Mouse (Mus musculus) liver, embryonic 12.5 days (tissue): ENCODE measurements around the gene Ptpa. TPM values are rescaled to one million over a fixed set of nuclear protein-coding genes. Genes with fewer than 3 reads are reported as not detected.
A peak's percentile ranks its signal among the peaks of the same experiment; 100 is the strongest.

ENCODE experiments used
- ATAC-seq: fragments of 200-750 bp; cut with Nextera tagmentation; 2 replicates; pipeline ENCODE4 v1.8.0; 2017; ENCODE audit warnings: moderate number of reproducible peaks, mild to moderate bottlenecking, moderate library complexity
- H3K27ac ChIP-seq: fragments of 300-500 bp; sonication (generic); 2 replicates; pipeline ENCODE4 v1.5.1; 2016; ENCODE audit warnings: mild to moderate bottlenecking
- H3K27me3 ChIP-seq: fragments of 300-500 bp; sonication (generic); replicated peaks from 2 replicates; pipeline ENCODE4 v1.6.1; 2016; ENCODE audit warnings: mild to moderate bottlenecking, moderate library complexity
- H3K36me3 ChIP-seq: fragments of 300-500 bp; sonication (generic); 2 replicates; pipeline ENCODE4 v1.6.1; 2016; ENCODE audit warnings: mild to moderate bottlenecking, moderate library complexity
- H3K4me1 ChIP-seq: fragments of 300-500 bp; sonication (generic); 2 replicates; pipeline ENCODE4 v1.6.1; 2016
- H3K4me2 ChIP-seq: fragments of 300-500 bp; sonication (generic); 2 replicates; pipeline ENCODE4 v1.6.1; 2016; ENCODE audit warnings: mild to moderate bottlenecking, moderate library complexity
- H3K4me3 ChIP-seq: fragments of 300-500 bp; sonication (generic); 2 replicates; pipeline ENCODE4 v1.5.1; 2016; ENCODE audit warnings: mild to moderate bottlenecking, moderate library complexity
- H3K9ac ChIP-seq: fragments of 300-500 bp; sonication (generic); 2 replicates; pipeline ENCODE4 v1.6.1; 2016; ENCODE audit warnings: mild to moderate bottlenecking, moderate library complexity
- H3K9me3 ChIP-seq: fragments of 300-500 bp; sonication (generic); replicated peaks from 2 replicates; pipeline ENCODE4 v1.6.1; 2016; ENCODE audit warnings: mild to moderate bottlenecking, moderate library complexity
- WGBS: fragments of 180-500 bp; shearing (Covaris S2); methylation state at CpG from one replicate; pipeline ENCODE4 v1.1.7; 2016; ENCODE audit not compliant: insufficient replicate concordance; 5-methylcytosine and 5-hydroxymethylcytosine counted together
- polyA plus RNA-seq: library from polyadenylated mRNA; unstranded; fragments of >200 nt; fragmentation: Nextera tagmentation; extraction: Ambion mirVana; gene quantifications from 2 replicates; pipeline ENCODE4 v1.2.1, GENCODE M21; 2016

Ptpa gene
- polyA plus RNA-seq, 1 experiment from 2014 or later = 173 TPM

- Histone ChIP-seq H3K4me2 (peak overlapping the region; percentile 60; the same call in 1 of the 2 replicates), H3K27me3 (peaks cover 98% of the 10 kb centered on the region), H3K36me3 (no peaks in the 10 kb centered on the region), H3K27ac (no peak overlapping the region), H3K4me3 (no peak overlapping the region), H3K4me1 (peaks cover 21% of the 10 kb centered on the region), H3K9me3 (no peaks in the 10 kb centered on the region), H3K9ac (no peak overlapping the region)
- 20% methylated on average over 8 of the region's 8 CpGs for WGBS
- ATAC-seq = no peak
These were observed 55.2 kb downstream of the Ptpa start for GRCm38 (mm10) chr2:30471051-30471450.

GRCm38 (mm10) chr2:30471795-30472720 is 56.2 kb downstream of the Ptpa start:
- Histone ChIP-seq H3K4me1 (peaks cover 21% of the 10 kb centered on the region), H3K4me3 (peak overlapping the region; percentile 59), H3K27ac (peak overlapping the region; percentile 73), H3K4me2 (peak overlapping the region; percentile 70), H3K9ac (peak overlapping the region; percentile 57), H3K36me3 (no peaks in the 10 kb centered on the region), H3K27me3 (peaks cover 98% of the 10 kb centered on the region), H3K9me3 (no peaks in the 10 kb centered on the region)
- under 1% methylated on average over 46 of the region's 51 CpGs for WGBS
- peak; percentile 26; the same call in 1 of the 2 replicates for ATAC-seq

GRCm38 (mm10) chr2:30472731-30473351 is 57.0 kb downstream of the Ptpa start:
- Histone ChIP-seq H3K9me3 (no peaks in the 10 kb centered on the region), H3K4me1 (peaks cover 21% of the 10 kb centered on the region), H3K4me3 (peak overlapping the region; percentile 59), H3K9ac (peak overlapping the region; percentile 57), H3K4me2 (peak overlapping the region; percentile 70), H3K36me3 (no peaks in the 10 kb centered on the region), H3K27ac (peak overlapping the region; percentile 62), H3K27me3 (peaks cover 97% of the 10 kb centered on the region)
- WGBS = 3% methylated on average over 59 of the region's 60 CpGs
- no peak for ATAC-seq

- Histone ChIP-seq H3K9ac (peak overlapping the region; percentile 57), H3K4me1 (peaks cover 21% of the 10 kb centered on the region), H3K9me3 (no peaks in the 10 kb centered on the region), H3K27ac (peak overlapping the region; percentile 62), H3K4me2 (peak overlapping the region; percentile 70), H3K4me3 (peak overlapping the region; percentile 59), H3K36me3 (no peaks in the 10 kb centered on the region), H3K27me3 (peaks cover 94% of the 10 kb centered on the region)
- WGBS = 2% methylated on average over 66 of the region's 80 CpGs
- 0 out of 2 replicates have a peak, but pooled peaks have one; percentile 8 for ATAC-seq
These were observed 57.7 kb downstream of the Ptpa start for GRCm38 (mm10) chr2:30473431-30474031.

- Histone ChIP-seq H3K36me3 (no peaks in the 10 kb centered on the region), H3K4me1 (peaks cover 21% of the 10 kb centered on the region), H3K9me3 (no peaks in the 10 kb centered on the region), H3K4me2 (peak within 1 kb of the TSS; percentile 70), H3K27ac (peak within 1 kb of the TSS; percentile 62), H3K9ac (peak within 1 kb of the TSS; percentile 57), H3K27me3 (peaks cover 89% of the 10 kb centered on the region), H3K4me3 (peak within 1 kb of the TSS; percentile 59)
- peak; percentile 70 for ATAC-seq
- under 1% methylated on average over 37 of the region's 37 CpGs for WGBS
These were observed 58.2 kb downstream of the Ptpa start, which contains the start of gene Ier5l for GRCm38 (mm10) chr2:30474039-30474438. TSS of gene Ier5l (minus strand) at chr2:30474219.

- no peak for ATAC-seq
- H3K27me3 ChIP-seq = peaks cover 82% of the 10 kb centered on the region
- no peaks in the 10 kb centered on the region for H3K9me3 ChIP-seq
- H3K4me1 ChIP-seq = peaks cover 18% of the 10 kb centered on the region
- H3K4me2 ChIP-seq = peak overlapping the region; percentile 70
- WGBS = 35% methylated on average over 4 of the region's 4 CpGs
- H3K4me3 ChIP-seq = peak overlapping the region; percentile 59; the same call in 1 of the 2 replicates
- no peak overlapping the region for H3K9ac ChIP-seq
- no peak overlapping the region for H3K27ac ChIP-seq
- no peaks in the 10 kb centered on the region for H3K36me3 ChIP-seq
These were observed 58.9 kb downstream of the Ptpa start for GRCm38 (mm10) chr2:30474776-30475175.

- ATAC-seq = no peak
- H3K9me3 ChIP-seq = no peaks in the 10 kb centered on the region
- peaks cover 75% of the 10 kb centered on the region for H3K27me3 ChIP-seq
- no peak overlapping the region for H3K4me2 ChIP-seq
- H3K36me3 ChIP-seq = no peaks in the 10 kb centered on the region
- H3K4me1 ChIP-seq = peaks cover 14% of the 10 kb centered on the region
- no peak overlapping the region for H3K4me3 ChIP-seq
- H3K9ac ChIP-seq = no peak overlapping the region
- 73% methylated on average over 7 of the region's 7 CpGs for WGBS
- no peak overlapping the region for H3K27ac ChIP-seq
These were observed 59.6 kb downstream of the Ptpa start for GRCm38 (mm10) chr2:30475457-30475856.

GRCm38 (mm10) chr2:30476241-30476640 is 60.4 kb downstream of the Ptpa start:
- H3K36me3 ChIP-seq = no peaks in the 10 kb centered on the region
- ATAC-seq = no peak
- no peaks in the 10 kb centered on the region for H3K9me3 ChIP-seq
- H3K4me3 ChIP-seq = no peak overlapping the region
- no peak overlapping the region for H3K4me2 ChIP-seq
- H3K27ac ChIP-seq = no peak overlapping the region
- 74% methylated on average over 2 of the region's 2 CpGs for WGBS
- H3K27me3 ChIP-seq = peaks cover 73% of the 10 kb centered on the region
- no peak overlapping the region for H3K9ac ChIP-seq
- H3K4me1 ChIP-seq = peaks cover 11% of the 10 kb centered on the region; the same call in 1 of the 2 replicates

- WGBS = 48% methylated on average over 1 of the region's 1 CpGs
- no peaks in the 10 kb centered on the region for H3K36me3 ChIP-seq
- no peak overlapping the region for H3K9ac ChIP-seq
- ATAC-seq = no peak
- H3K4me2 ChIP-seq = no peak overlapping the region
- no peaks in the 10 kb centered on the region for H3K9me3 ChIP-seq
- peaks cover 59% of the 10 kb centered on the region for H3K27me3 ChIP-seq
- H3K27ac ChIP-seq = no peak overlapping the region
- H3K4me1 ChIP-seq = peaks cover 5% of the 10 kb centered on the region; the same call in 1 of the 2 replicates
- H3K4me3 ChIP-seq = no peak overlapping the region
These were observed 62.7 kb downstream of the Ptpa start for GRCm38 (mm10) chr2:30478526-30478925.

GRCm38 (mm10) chr2:30487597-30487996 is 71.8 kb downstream of the Ptpa start:
- peaks cover 12% of the 10 kb centered on the region for H3K27me3 ChIP-seq
- no peak overlapping the region for H3K27ac ChIP-seq
- no peaks in the 10 kb centered on the region for H3K4me1 ChIP-seq
- no peak for ATAC-seq
- no peak overlapping the region for H3K4me3 ChIP-seq
- H3K9me3 ChIP-seq = no peaks in the 10 kb centered on the region
- WGBS = 23% methylated on average over 7 of the region's 7 CpGs
- H3K36me3 ChIP-seq = no peaks in the 10 kb centered on the region
- H3K9ac ChIP-seq = no peak overlapping the region
- H3K4me2 ChIP-seq = no peak overlapping the region

- ATAC-seq = no peak
- 0 out of 2 replicates have a peak, but pooled peaks cover 2% of the 10 kb centered on the region for H3K4me1 ChIP-seq
- peaks cover 3% of the 10 kb centered on the region; the same call in 1 of the 2 replicates for H3K27me3 ChIP-seq
- WGBS = 51% methylated on average over 2 of the region's 2 CpGs
- no peak overlapping the region for H3K4me2 ChIP-seq
- H3K27ac ChIP-seq = no peak overlapping the region
- H3K4me3 ChIP-seq = no peak overlapping the region
- H3K9ac ChIP-seq = no peak overlapping the region
- H3K36me3 ChIP-seq = no peaks in the 10 kb centered on the region
- H3K9me3 ChIP-seq = no peaks in the 10 kb centered on the region
These were observed 74.5 kb downstream of the Ptpa start for GRCm38 (mm10) chr2:30490384-30490783.
